Mouse (Mus musculus) CH12.LX (cell line): ENCODE results near the gene Bak1.

Experiments used
- CTCF ChIP-seq, 2 experiments: IDR thresholded peaks in 1 of 2; conservative IDR thresholded peaks in 1 of 2; 2 replicates each; pipeline ENCODE4 v1.5.1; 2011 to 2012; ENCODE audit warnings: low read depth in 2 of 2, low read length in 2 of 2, improper control_type of control experiment in 1 of 2, inconsistent platforms in 1 of 2, mild to moderate bottlenecking in 1 of 2, moderate library complexity in 1 of 2
- E2F4 ChIP-seq: IDR thresholded peaks from 2 replicates; pipeline ENCODE4 v1.6.1; 2011; ENCODE audit warnings: low read depth, low read length, improper control_type of control experiment; ENCODE audit not compliant: insufficient replicate concordance
- ETS1 ChIP-seq: conservative IDR thresholded peaks from 2 replicates; pipeline ENCODE4 v1.6.1; 2012; ENCODE audit warnings: low read depth, mild to moderate bottlenecking, inconsistent platforms, low read length, improper control_type of control experiment, moderate library complexity
- POLR2A ChIP-seq: IDR thresholded peaks from 2 replicates; pipeline ENCODE4 v1.6.1; 2011; ENCODE audit warnings: low read depth, mild to moderate bottlenecking, improper control_type of control experiment, low read length

DNA sequence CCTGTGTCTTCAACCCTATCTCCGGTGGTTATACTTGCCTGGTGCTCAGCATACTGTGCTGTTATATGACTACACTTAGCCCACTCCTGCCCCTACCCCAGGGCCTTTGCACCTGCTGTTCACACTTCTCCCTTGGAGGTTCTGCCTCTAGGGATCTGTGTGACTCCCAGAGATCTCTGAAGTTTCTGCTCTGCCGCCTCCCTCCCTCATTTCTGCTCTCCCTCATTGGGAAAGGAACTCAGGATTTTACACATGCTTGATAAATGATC is 12.9 kb upstream of the Bak1 start:
- TF ChIP-seq E2F4 (no peak), CTCF (conservative IDR thresholded peaks at IDR 0.05 in 1 of 2, IDR thresholded peaks at IDR 0.05 in 1 of 2; ENCODE audit: low read depth in 2 of 2, low read length in 2 of 2) (no peak), ETS1 (peak; percentile 32), POLR2A (no peak)
